Mouse (Mus musculus) embryonic facial prominence, embryonic 12.5 days (tissue): ENCODE data around the gene Rasal1. TPM values are rescaled to one million over a fixed set of nuclear protein-coding genes. Genes with fewer than 3 reads are reported as not detected.

ENCODE experiments used
- ATAC-seq: fragments of 200-750 bp; cut with Nextera tagmentation; 2 replicates; pipeline ENCODE4 v1.8.0; 2017; ENCODE audit not compliant: insufficient number of reproducible peaks, insufficient read depth, low FRiP score, low TSS enrichment
- H3K27ac ChIP-seq: fragments of 300-500 bp; sonication (generic); 2 replicates; pipeline ENCODE4 v1.5.1; 2016; ENCODE audit warnings: mild to moderate bottlenecking
- H3K27me3 ChIP-seq: fragments of 300-500 bp; sonication (generic); 2 replicates; pipeline ENCODE4 v1.6.1; 2016; ENCODE audit warnings: mild to moderate bottlenecking, moderate library complexity
- H3K36me3 ChIP-seq: fragments of 300-500 bp; sonication (generic); 2 replicates; pipeline ENCODE4 v1.6.1; 2016; ENCODE audit warnings: mild to moderate bottlenecking
- H3K4me1 ChIP-seq: fragments of 300-500 bp; sonication (generic); 2 replicates; pipeline ENCODE4 v1.6.1; 2016
- H3K4me2 ChIP-seq: fragments of 300-500 bp; sonication (generic); replicated peaks from 2 replicates; pipeline ENCODE4 v1.6.1; 2016; ENCODE audit warnings: mild to moderate bottlenecking, moderate library complexity
- H3K4me3 ChIP-seq: fragments of 300-500 bp; sonication (generic); 2 replicates; pipeline ENCODE4 v1.5.1; 2016; ENCODE audit warnings: mild to moderate bottlenecking
- H3K9ac ChIP-seq: fragments of 300-500 bp; sonication (generic); 2 replicates; pipeline ENCODE4 v1.6.1; 2016; ENCODE audit warnings: mild to moderate bottlenecking, moderate library complexity
- H3K9me3 ChIP-seq: fragments of 300-500 bp; sonication (generic); 2 replicates; pipeline ENCODE4 v1.6.1; 2016; ENCODE audit warnings: mild to moderate bottlenecking, moderate library complexity
- WGBS: fragments of 180-500 bp; shearing (Covaris S2); methylation state at CpG from one replicate; pipeline ENCODE4 v1.1.7; 2016; 5-methylcytosine and 5-hydroxymethylcytosine counted together
- polyA plus RNA-seq: library from polyadenylated mRNA; unstranded; fragments of >200 nt; fragmentation: Nextera tagmentation; extraction: Ambion mirVana; gene quantifications from 2 replicates; pipeline ENCODE4 v1.2.1, GENCODE M21; 2016

The Rasal1 gene
- polyA plus RNA-seq, 1 experiment from 2014 or later = 0.26 TPM

GRCm38 (mm10) chr5:120624427-120624826 lies 24.2 kb upstream of the Rasal1 start:
- no peaks in the 10 kb centered on the region for H3K27me3 ChIP-seq
- H3K4me2 ChIP-seq = no peak overlapping the region
- no peak overlapping the region for H3K27ac ChIP-seq
- H3K4me3 ChIP-seq = no peak overlapping the region
- H3K4me1 ChIP-seq = peaks cover 4% of the 10 kb centered on the region; the same call in 1 of the 2 replicates
- peaks cover 85% of the 10 kb centered on the region for H3K36me3 ChIP-seq
- H3K9me3 ChIP-seq = no peaks in the 10 kb centered on the region
- 93% methylated on average over 10 of the region's 10 CpGs for WGBS
- no peak overlapping the region for H3K9ac ChIP-seq
- no peak for ATAC-seq

GRCm38 (mm10) chr5:120626399-120626798 lies 22.2 kb upstream of the Rasal1 start:
- Histone ChIP-seq H3K36me3 (peaks cover 65% of the 10 kb centered on the region), H3K27ac (no peak overlapping the region), H3K4me3 (no peak overlapping the region), H3K4me1 (peaks cover 4% of the 10 kb centered on the region), H3K27me3 (peaks cover 8% of the 10 kb centered on the region), H3K9ac (no peak overlapping the region), H3K9me3 (no peaks in the 10 kb centered on the region), H3K4me2 (no peak overlapping the region)
- WGBS = 32% methylated on average over 19 of the region's 19 CpGs
- ATAC-seq = no peak

GRCm38 (mm10) chr5:120627515-120628300 lies 20.9 kb upstream of the Rasal1 start:
- Histone ChIP-seq H3K27ac (no peak overlapping the region), H3K9ac (no peak overlapping the region), H3K9me3 (no peaks in the 10 kb centered on the region), H3K4me2 (no peak overlapping the region), H3K36me3 (peaks cover 53% of the 10 kb centered on the region), H3K4me1 (no peaks in the 10 kb centered on the region; the same call in 1 of the 2 replicates), H3K27me3 (peaks cover 10% of the 10 kb centered on the region), H3K4me3 (no peak overlapping the region)
- ATAC-seq = no peak
- WGBS = 83% methylated on average over 15 of the region's 15 CpGs

- no peaks in the 10 kb centered on the region; the same call in 1 of the 2 replicates for H3K4me1 ChIP-seq
- H3K27me3 ChIP-seq = peaks cover 10% of the 10 kb centered on the region
- H3K36me3 ChIP-seq = peaks cover 45% of the 10 kb centered on the region
- H3K9me3 ChIP-seq = no peaks in the 10 kb centered on the region
- 69% methylated on average over 7 of the region's 7 CpGs for WGBS
- H3K9ac ChIP-seq = no peak overlapping the region
- H3K4me3 ChIP-seq = no peak overlapping the region
- ATAC-seq = no peak
- no peak overlapping the region for H3K27ac ChIP-seq
- H3K4me2 ChIP-seq = no peak overlapping the region
Measured at GRCm38 (mm10) chr5:120628624-120629023, 20.0 kb upstream of the Rasal1 start.

GRCm38 (mm10) chr5:120631128-120631527 lies 17.5 kb upstream of the Rasal1 start:
- no peaks in the 10 kb centered on the region; the same call in 1 of the 2 replicates for H3K4me1 ChIP-seq
- H3K9me3 ChIP-seq = no peaks in the 10 kb centered on the region
- H3K27me3 ChIP-seq = peaks cover 10% of the 10 kb centered on the region
- no peak overlapping the region for H3K9ac ChIP-seq
- no peak for ATAC-seq
- peaks cover 20% of the 10 kb centered on the region for H3K36me3 ChIP-seq
- 0 out of 2 replicates have a peak overlapping the region, but pooled peaks have one; percentile 13 for H3K4me3 ChIP-seq
- 9% methylated on average over 29 of the region's 29 CpGs for WGBS
- H3K27ac ChIP-seq = no peak overlapping the region
- H3K4me2 ChIP-seq = peak overlapping the region; percentile 39

GRCm38 (mm10) chr5:120631892-120632291 lies 16.7 kb upstream of the Rasal1 start:
- Histone ChIP-seq H3K4me1 (no peaks in the 10 kb centered on the region; the same call in 1 of the 2 replicates), H3K9me3 (no peaks in the 10 kb centered on the region), H3K27ac (no peak overlapping the region), H3K4me3 (no peak overlapping the region), H3K9ac (no peak overlapping the region), H3K36me3 (peaks cover 12% of the 10 kb centered on the region), H3K4me2 (no peak overlapping the region), H3K27me3 (peaks cover 10% of the 10 kb centered on the region)
- 88% methylated on average over 5 of the region's 5 CpGs for WGBS
- ATAC-seq = no peak

- Histone ChIP-seq H3K4me3 (no peak within 1 kb of the TSS), H3K4me1 (no peaks in the 10 kb centered on the region; the same call in 1 of the 2 replicates), H3K27ac (no peak within 1 kb of the TSS), H3K9me3 (no peaks in the 10 kb centered on the region), H3K27me3 (peaks cover 10% of the 10 kb centered on the region), H3K9ac (no peak within 1 kb of the TSS), H3K4me2 (no peak within 1 kb of the TSS), H3K36me3 (no peaks in the 10 kb centered on the region)
- WGBS = 56% methylated on average over 9 of the region's 9 CpGs
- no peak for ATAC-seq
Measured at GRCm38 (mm10) chr5:120634131-120634530, 14.5 kb upstream of the Rasal1 start, which contains the start of gene Cfap73. Cfap73 (minus strand) TSS chr5:120634235.

- H3K4me2 ChIP-seq = no peak overlapping the region
- no peaks in the 10 kb centered on the region; the same call in 1 of the 2 replicates for H3K4me1 ChIP-seq
- no peaks in the 10 kb centered on the region for H3K9me3 ChIP-seq
- no peak overlapping the region for H3K27ac ChIP-seq
- no peaks in the 10 kb centered on the region for H3K36me3 ChIP-seq
- WGBS = 37% methylated on average over 5 of the region's 5 CpGs
- no peak overlapping the region for H3K4me3 ChIP-seq
- no peak for ATAC-seq
- no peak overlapping the region for H3K9ac ChIP-seq
- peaks cover 10% of the 10 kb centered on the region for H3K27me3 ChIP-seq
Measured at GRCm38 (mm10) chr5:120634860-120635259, 13.8 kb upstream of the Rasal1 start.

- no peak overlapping the region for H3K27ac ChIP-seq
- no peaks in the 10 kb centered on the region for H3K36me3 ChIP-seq
- no peak for ATAC-seq
- peaks cover 5% of the 10 kb centered on the region; the same call in 1 of the 2 replicates for H3K27me3 ChIP-seq
- no peak overlapping the region for H3K4me3 ChIP-seq
- H3K4me1 ChIP-seq = no peaks in the 10 kb centered on the region; the same call in 1 of the 2 replicates
- 88% methylated on average over 5 of the region's 5 CpGs for WGBS
- no peak overlapping the region for H3K9ac ChIP-seq
- H3K9me3 ChIP-seq = no peaks in the 10 kb centered on the region
- H3K4me2 ChIP-seq = no peak overlapping the region
Measured at GRCm38 (mm10) chr5:120635633-120636032, 13.0 kb upstream of the Rasal1 start.

- H3K27me3 ChIP-seq = no peaks in the 10 kb centered on the region
- no peak overlapping the region for H3K9ac ChIP-seq
- WGBS = 92% methylated on average over 7 of the region's 7 CpGs
- no peaks in the 10 kb centered on the region for H3K9me3 ChIP-seq
- H3K36me3 ChIP-seq = no peaks in the 10 kb centered on the region
- no peaks in the 10 kb centered on the region for H3K4me1 ChIP-seq
- no peak overlapping the region for H3K4me2 ChIP-seq
- H3K27ac ChIP-seq = no peak overlapping the region
- H3K4me3 ChIP-seq = no peak overlapping the region
- no peak for ATAC-seq
Measured at GRCm38 (mm10) chr5:120640094-120640493, 8.5 kb upstream of the Rasal1 start.

- H3K36me3 ChIP-seq = no peaks in the 10 kb centered on the region
- peaks cover 3% of the 10 kb centered on the region for H3K4me1 ChIP-seq
- ATAC-seq = no peak
- WGBS = 74% methylated on average over 14 of the region's 14 CpGs
- H3K4me2 ChIP-seq = no peak overlapping the region
- peaks cover 24% of the 10 kb centered on the region for H3K27me3 ChIP-seq
- no peak overlapping the region for H3K27ac ChIP-seq
- no peak overlapping the region for H3K4me3 ChIP-seq
- no peaks in the 10 kb centered on the region for H3K9me3 ChIP-seq
- H3K9ac ChIP-seq = no peak overlapping the region
Measured at GRCm38 (mm10) chr5:120643365-120644085, 5.1 kb upstream of the Rasal1 start.

- WGBS = 84% methylated on average over 3 of the region's 3 CpGs
- no peak overlapping the region for H3K4me3 ChIP-seq
- no peak overlapping the region for H3K27ac ChIP-seq
- no peak overlapping the region for H3K4me2 ChIP-seq
- H3K9me3 ChIP-seq = no peaks in the 10 kb centered on the region
- ATAC-seq = no peak
- H3K9ac ChIP-seq = no peak overlapping the region
- H3K4me1 ChIP-seq = peaks cover 9% of the 10 kb centered on the region
- H3K36me3 ChIP-seq = no peaks in the 10 kb centered on the region
- peaks cover 31% of the 10 kb centered on the region for H3K27me3 ChIP-seq
Measured at GRCm38 (mm10) chr5:120644227-120644626, 4.4 kb upstream of the Rasal1 start.
